Mouse (Mus musculus): ENCODE measurements at regions not wholly inside any gene's neighbourhood (a gene's known extent, or its start where the extent isn't known, plus 50 kb on each side); places are given as distances from the start of the nearest gene placed in this dataset.

- DNase-seq (ENCODE audit: inconsistent ontology term), result no peak
Observed at GRCm38 (mm10) chr12:29211946-29212345, 316.2 kb upstream of the Myt1l start.

- peak; percentile 5 for DNase-seq (ENCODE audit: inconsistent ontology term)
Observed at GRCm38 (mm10) chr12:29213625-29214024, 314.6 kb upstream of the Myt1l start.

- DNase-seq (ENCODE audit: inconsistent ontology term), result no peak
Observed at GRCm38 (mm10) chr12:29222099-29222498, 306.1 kb upstream of the Myt1l start.

DNA sequence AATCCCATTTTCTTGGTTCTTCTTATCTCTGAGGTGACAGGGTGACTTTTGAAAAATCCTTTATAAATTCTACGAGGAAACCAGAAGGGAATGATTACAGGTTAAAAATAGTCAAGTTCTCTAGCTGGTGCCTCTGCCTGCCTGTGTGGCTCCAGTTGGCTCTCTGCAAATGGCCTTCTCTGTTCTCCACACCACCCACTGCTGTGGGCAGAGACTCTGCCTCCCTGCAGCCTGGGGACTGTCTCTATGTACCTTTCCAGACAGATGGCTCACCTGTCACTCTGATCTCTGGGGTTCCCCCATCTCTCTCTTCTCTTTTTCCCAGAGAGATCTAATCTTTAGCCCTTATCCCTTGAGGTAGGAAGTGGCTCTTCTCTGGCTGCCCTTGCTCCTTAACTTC lies 302.2 kb upstream of the Myt1l start:
- DNase-seq (ENCODE audit: inconsistent ontology term), result no peak

GRCm38 (mm10) chr12:29232492-29233447 lies 295.4 kb upstream of the Myt1l start:
- no peak for DNase-seq (ENCODE audit: inconsistent ontology term)

DNA sequence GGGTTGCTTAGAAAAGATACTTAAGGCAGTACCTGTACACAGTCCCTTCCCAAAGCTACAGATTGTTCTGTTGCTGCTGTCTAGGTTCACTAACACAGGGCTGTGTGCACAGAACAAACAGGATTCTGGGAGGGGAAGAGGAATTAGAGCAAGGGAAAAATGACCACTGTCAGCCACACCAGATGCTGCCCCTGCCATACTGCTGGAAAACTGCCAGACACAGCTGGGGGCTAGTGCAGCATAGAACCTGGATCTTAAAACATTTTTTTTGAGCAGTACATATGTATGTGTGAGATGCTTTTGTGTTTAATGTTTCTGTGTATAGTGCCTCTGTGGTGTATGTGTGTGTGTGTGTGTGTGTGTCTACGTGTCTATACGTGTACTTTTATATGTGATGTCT lies 291.7 kb upstream of the Myt1l start:
- no peak for DNase-seq (ENCODE audit: inconsistent ontology term)

DNA sequence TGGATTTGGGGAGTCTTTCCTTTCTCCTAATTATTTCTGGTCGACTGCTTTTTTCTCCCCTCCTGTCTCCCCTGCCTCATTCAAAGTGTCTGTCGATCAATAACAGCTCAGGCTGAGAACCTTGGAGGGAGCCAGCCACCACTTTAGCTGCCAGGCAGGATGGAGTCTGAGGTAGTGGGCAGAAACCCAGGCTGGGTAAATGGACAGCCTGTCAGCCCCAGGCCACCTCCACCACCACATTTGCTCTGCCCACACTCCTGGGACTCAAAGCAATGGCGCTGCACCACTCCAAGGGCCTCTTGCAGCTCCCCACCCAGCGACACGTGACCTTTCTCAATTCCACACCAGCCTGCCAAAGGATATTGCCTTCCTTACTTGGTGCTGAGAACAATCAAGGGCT lies 290.7 kb upstream of the Myt1l start:
- DNase-seq (ENCODE audit: inconsistent ontology term), result no peak

DNA sequence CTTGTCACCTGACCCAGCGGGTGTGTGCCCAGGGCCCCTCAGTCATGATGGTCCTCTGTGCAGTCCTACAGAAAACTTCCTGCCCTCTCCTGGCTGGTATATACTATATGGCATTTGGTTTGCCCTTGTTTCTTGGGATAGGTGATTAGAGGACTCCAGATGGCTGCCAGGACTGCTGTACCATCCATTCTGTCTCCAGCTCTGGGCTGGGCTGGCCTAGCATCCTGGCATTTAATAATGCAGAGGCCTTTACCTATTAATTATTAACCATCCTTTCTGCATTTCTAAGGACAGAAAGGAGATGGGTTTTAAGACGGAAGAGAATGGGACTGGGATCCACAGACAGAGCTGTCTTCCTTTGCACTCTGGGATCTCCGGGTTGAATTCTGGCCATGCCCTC lies 288.7 kb upstream of the Myt1l start:
- DNase-seq (ENCODE audit: inconsistent ontology term), result no peak

GRCm38 (mm10) chr12:29239975-29240374 lies 288.2 kb upstream of the Myt1l start:
- no peak for DNase-seq (ENCODE audit: inconsistent ontology term)

DNA sequence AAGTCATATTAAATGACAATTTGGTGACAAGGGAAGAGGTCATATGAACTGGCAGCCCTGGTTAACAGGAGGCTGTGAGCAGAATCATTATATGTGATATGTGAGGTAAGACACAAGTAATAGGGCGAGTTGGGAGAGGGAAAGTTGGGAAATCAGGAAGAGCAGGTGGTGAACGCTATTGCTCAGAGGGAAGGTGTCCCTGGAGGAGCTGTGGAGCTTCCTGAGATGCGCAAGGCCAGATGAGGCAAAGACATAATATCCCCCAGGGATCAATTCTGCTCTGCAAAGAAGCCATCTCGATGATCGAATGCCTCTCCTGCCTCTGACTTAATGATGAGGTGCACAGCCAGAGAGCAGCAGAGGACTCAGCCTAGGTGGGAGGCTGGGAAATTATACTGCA lies 285.1 kb upstream of the Myt1l start:
- no peak for DNase-seq (ENCODE audit: inconsistent ontology term)

- no peak for DNase-seq (ENCODE audit: inconsistent ontology term)
Observed at GRCm38 (mm10) chr12:29246041-29246440, 282.1 kb upstream of the Myt1l start.

GRCm38 (mm10) chr12:29247356-29247755 lies 280.8 kb upstream of the Myt1l start:
- no peak for DNase-seq (ENCODE audit: inconsistent ontology term)

DNA sequence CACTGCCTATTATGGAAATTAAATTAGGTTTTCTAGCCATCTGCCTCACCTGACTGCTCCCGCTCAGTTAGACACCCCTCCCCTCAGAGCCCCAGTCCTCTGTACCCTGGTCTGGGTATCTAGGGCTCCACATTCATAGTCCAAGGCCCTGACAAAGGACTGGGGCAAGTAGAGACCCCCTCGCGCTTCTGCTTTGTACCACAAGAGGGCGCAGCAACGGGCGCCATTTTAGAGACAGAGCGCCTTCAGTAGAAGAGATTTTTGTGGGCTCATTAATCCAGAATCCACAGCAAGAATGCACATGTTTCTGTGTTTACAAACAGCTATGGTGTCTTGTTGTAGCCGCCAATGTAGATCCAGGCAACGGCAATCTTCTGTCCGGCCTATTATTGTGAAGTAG lies 279.7 kb upstream of the Myt1l start:
- no peak for DNase-seq (ENCODE audit: inconsistent ontology term)

DNA sequence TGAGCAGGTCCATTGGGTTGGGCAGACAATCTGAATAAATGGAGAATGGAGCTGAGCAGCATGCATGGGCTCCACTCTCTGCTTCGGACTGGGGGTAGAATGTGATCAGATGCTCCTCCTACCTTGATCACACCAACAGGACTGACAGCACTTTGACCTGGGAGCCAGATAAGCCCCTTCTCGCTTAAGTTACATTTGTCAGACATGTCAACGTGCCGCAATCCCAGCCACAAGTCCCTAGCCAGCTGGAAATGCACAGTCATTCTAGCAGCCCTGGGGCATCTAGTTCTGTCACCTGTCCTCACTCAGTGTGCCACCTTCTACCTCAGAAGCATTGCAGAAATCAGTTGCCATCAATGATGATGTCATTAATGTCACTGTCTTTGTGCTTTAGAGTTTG lies 272.1 kb upstream of the Myt1l start:
- no peak for DNase-seq (ENCODE audit: inconsistent ontology term)

DNA sequence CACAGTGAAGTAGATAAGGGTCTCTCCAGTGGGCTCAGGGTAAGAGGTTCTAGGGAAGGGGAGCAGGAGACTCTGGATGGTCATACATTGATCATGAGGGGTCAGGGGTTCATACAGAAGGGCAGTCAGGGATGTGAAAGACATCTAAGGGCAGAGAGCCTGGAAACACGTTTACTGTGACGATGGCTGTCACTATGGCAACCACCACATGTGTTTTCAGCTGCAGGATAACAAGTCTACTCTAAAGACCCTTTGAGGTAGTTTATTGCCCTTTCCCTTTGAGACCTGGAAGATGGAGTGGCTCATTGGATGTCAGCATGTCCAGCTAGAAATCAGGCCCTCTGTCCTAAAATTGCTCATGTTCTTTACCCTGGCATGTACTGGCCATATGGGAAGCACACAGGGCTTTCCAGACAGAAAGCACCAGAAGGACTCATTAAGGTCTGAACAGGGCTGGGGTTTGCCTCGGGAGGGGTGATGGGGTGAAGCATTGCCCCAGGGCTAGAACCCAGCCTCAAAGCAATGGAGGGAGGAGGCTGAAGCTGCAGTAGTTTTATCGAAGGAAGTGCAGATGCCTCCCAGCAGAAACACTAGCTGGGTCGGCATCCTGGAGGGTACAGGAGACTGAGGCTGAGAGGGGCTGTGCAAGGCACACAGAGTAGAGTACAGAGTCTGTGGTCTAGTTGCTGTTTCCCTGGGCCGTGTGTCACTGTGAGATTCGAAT lies 271.0 kb upstream of the Myt1l start:
- no peak for DNase-seq (ENCODE audit: inconsistent ontology term)

DNA sequence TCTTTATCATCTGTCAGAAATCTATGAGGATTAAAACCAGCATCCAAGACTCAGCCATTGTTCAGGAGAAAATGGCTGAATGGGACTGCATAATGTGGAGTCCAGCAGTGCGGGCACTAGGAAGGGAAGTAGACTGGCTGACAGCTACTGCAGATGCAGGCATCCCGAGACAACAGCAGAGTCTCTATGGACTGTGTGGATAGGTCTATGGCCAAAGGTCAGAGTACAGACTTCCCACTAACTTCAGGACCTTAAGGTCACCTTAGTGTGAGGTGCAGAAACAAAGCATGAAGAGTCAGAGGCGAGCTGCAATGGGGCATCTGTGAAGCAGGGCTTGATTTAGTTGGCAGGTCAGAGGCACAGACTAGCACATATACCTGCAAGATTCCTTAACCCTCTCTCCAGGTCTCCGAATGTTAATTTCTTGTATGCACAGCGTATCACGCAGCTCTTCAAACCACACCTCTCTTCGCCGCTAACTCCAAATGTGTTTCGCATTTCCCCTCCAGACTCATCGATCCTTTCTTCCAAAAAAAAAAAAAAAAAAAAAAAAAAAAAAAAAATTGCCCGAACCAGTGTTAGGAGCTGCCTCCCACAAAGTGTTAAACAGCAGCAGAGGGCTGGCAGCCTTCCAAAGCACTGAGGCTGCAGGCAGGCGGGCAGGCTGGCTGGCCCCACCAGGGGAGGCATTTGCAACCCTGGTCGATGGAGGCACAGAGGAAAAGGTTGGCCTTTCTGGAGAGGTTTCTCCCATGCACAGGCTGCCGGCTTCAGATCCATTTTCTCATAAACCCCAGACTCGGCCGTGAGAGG lies 270.2 kb upstream of the Myt1l start:
- peak; percentile 24 for DNase-seq (ENCODE audit: inconsistent ontology term)

DNA sequence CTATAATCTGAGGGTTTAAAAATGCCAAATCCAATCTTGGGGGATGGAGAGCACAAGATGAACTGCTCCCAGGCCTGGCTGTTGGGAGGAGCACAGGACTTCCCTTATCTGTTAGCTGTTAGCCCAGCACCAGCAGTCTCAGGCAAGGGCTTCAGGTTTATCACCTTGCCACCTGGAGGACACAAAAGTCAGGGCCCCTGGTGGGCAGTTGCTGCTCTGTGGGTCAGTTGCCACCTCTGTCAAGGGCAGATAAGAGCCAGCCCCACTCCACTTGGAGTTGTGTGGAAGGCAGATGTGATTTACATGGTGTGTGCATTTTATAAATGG lies 269.7 kb upstream of the Myt1l start:
- no peak for DNase-seq (ENCODE audit: inconsistent ontology term)

DNA sequence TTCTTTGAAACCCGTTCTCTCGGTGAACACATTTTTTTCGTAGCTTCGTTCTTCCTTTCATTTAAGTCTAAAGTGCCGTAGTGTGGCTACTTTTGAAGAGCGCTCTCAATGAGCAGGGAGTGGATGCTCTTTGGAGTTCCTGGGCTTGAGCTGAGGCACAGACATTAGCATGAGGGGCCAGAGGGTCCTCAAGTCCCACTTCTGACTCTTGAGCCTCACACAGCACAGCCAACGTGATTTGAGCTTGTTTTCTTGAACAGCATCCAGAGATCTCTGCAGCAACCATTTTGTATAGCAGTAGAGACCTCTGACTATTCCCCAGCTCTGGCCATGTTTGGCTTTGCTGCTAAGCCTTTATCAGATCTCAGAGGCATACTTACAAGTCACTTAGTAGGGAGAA lies 269.2 kb upstream of the Myt1l start:
- no peak for DNase-seq (ENCODE audit: inconsistent ontology term)

DNA sequence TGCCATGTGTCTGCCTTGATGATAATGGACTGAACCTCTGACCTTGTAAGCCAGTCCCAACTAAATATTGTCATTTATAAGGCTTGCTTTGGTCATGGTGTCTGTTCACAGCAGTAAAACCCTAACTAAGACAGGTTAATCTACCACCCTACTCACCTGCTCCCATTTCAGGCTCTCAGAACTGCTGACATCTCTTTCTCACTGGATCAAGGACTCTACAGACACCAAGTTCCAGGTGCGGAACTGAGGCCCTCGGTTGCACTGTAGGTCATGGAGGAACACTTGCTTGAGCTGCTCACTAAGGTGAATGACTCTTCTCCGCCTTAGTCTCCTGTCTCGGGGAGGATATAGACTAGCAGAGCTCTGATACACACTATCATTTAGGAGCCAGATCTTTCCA lies 254.0 kb upstream of the Myt1l start:
- DNase-seq (ENCODE audit: inconsistent ontology term), result no peak

DNA sequence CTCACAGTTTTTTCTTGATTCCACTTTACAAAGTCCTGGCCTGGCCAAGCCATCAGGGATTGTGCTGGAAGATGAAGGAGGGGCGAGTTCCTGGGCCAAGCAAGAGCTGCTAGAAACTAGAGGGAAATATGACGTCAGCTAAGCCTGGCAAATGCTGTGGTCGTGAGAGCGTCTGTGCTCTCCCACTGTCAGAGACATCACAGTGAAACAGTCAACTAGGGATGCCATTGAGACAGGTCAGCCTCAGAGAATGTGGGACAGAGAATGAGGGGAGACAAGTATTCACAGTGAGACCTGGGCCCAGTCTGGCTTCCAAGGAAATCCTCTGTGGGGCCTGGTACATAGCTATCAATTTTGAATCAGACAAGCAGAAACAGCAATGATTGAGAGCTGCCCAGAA lies 252.5 kb upstream of the Myt1l start:
- peak; percentile 62 for DNase-seq (ENCODE audit: inconsistent ontology term)

- no peak for DNase-seq (ENCODE audit: inconsistent ontology term)
Observed at GRCm38 (mm10) chr12:29279631-29280080, 248.5 kb upstream of the Myt1l start.

- DNase-seq (ENCODE audit: inconsistent ontology term), result no peak
Observed at GRCm38 (mm10) chr12:29280081-29280788, 247.9 kb upstream of the Myt1l start.

Measured in Muller cell, postnatal 12 days (primary cell).